Mouse (Mus musculus): ENCODE measurements around the gene Unc13b.

The Unc13b gene

GRCm38 (mm10) chr4:43038567-43039495 is 19.9 kb upstream of the Unc13b start:
- DNase-seq: peak; percentile 41

GRCm38 (mm10) chr4:43039609-43040008 is 19.1 kb upstream of the Unc13b start:
- DNase-seq: no peak

- DNase-seq: peak; percentile 95
Observed at GRCm38 (mm10) chr4:43040114-43040572, 18.6 kb upstream of the Unc13b start.

GRCm38 (mm10) chr4:43040881-43041547 is 17.7 kb upstream of the Unc13b start:
- no peak for DNase-seq

DNA sequence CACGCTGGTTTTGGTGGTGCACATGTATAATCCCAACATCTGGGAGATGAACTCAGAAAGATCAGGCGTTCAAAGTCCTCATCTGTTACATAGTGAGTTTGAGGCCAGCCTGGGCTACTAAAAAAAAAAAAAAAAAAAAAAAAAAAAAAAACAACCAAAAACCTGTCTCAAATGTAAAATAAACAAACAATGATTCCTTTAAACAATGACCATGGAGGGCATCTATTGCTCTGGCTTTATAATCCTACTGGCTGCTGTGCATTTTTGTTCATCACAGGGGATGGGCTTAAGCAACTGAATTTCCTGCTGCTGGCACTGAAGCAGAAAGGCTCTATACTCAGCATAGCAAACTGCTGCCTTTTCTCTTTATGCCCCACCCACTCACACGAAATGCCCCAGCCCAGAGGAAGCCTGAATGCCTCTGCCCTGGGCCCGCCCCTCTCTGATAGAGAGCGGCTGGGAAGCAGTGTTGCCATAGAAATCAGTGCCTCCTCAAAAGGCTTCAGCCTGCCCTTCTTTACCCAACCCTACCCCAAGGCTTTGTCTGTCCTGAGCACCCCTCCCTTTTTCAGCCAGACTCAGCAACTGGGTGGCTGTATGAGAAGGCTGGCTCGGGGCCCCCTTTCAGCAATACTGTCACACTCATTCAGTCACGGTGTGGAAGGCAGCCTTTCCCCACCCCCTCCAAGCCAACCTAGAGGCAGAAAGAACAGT is 15.0 kb upstream of the Unc13b start:
- DNase-seq: peak; percentile 50

GRCm38 (mm10) chr4:43044673-43045072 is 14.1 kb upstream of the Unc13b start:
- peak; percentile 58 for DNase-seq

GRCm38 (mm10) chr4:43045285-43045658 is 13.5 kb upstream of the Unc13b start:
- no peak for DNase-seq

GRCm38 (mm10) chr4:43045659-43046302 is 13.0 kb upstream of the Unc13b start, which contains the start of gene Fam214b:
Gene Fam214b (minus strand): TSS chr4:43046220.
- DNase-seq: peak; percentile 97

DNA sequence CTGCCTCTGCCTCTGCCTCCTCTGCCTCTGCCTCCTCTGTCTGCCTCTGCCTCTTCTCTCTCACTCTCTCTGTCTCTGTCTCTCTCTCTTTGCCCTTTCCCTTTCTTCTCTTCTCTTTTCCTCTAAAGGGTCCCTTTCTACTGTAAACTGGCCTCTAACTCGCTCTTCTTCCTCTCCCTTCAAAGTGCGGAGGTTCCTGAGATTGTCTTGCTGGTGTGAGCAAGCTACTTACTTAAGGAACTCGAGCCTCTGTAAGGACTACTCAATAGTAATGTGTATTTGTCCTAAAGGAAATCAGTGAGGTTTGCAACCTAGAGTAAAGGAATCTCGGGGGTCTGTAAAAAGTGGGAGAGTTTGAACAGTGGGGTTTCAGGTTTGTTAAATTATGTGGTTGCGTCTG is 12.1 kb upstream of the Unc13b start:
- no peak for DNase-seq

GRCm38 (mm10) chr4:43047231-43047630 is 11.5 kb upstream of the Unc13b start:
- peak; percentile 90 for DNase-seq

GRCm38 (mm10) chr4:43052627-43053026 is 6.1 kb upstream of the Unc13b start:
- DNase-seq: peak; percentile 87

- DNase-seq: no peak
Observed at GRCm38 (mm10) chr4:43057654-43058053, 1.1 kb upstream of the Unc13b start.

DNA sequence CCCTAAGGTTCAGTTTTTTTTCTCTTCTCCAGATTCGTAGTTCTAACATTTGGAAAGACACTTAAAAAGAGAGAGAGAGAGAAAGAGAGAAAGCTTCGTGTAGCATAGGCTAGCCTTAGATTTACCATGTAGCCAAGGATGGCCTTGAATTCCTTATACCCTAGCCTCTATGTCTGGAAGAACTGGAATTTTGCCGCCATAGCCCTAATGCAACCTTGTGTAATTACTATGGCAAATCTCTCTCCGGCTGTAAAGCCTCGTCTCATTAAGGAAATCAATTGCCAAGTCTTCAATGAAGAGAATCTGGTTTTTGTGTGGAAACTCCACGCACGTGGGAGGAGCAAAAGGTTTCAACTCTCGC is 381 bp upstream of the Unc13b start:
- DNase-seq: no peak

DNA sequence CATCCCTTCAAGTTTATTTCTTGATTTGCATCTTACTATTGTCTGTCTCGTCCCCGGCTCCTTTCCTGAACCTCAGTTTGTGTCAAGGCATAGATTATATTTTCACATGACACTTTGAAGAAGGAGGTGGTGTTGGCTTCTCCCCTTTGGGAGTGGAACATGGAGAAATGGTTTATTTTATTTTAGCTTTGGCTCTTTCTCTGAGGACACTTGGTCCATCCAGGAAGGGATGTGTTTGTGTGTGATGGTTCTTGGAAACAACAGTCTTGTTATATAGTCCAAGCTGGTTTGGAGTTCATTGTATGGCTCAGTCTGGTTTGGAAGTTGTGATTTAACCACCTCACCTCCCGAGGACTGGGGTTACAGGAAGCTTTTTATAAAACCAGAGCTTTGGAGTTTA is 944 bp downstream of the Unc13b start:
- no peak for DNase-seq

GRCm38 (mm10) chr4:43060286-43060685 is 1.5 kb downstream of the Unc13b start:
- DNase-seq: no peak

DNA sequence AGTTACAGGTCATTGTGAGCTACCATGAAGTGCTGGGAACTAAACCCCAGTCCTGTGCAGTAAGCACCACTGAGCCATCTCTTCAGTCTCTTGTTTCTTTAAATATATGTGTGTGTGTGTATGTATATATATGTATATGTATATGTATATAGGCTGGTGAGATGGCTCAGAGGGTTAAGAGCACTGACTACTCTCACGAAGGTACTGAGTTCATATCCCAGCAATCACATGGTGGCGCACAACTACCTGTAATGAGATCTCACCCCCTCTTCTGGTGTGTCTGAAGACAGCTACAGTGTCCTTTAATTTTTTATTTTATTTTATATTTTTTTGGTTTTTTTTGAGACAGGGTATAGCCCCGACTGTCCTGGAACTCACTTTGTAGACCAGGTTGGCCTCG is 6.7 kb downstream of the Unc13b start:
- DNase-seq: no peak

GRCm38 (mm10) chr4:43074923-43075322 is 16.2 kb downstream of the Unc13b start:
- no peak for DNase-seq

- no peak for DNase-seq
Observed at GRCm38 (mm10) chr4:43078071-43078718, 19.4 kb downstream of the Unc13b start.

DNA sequence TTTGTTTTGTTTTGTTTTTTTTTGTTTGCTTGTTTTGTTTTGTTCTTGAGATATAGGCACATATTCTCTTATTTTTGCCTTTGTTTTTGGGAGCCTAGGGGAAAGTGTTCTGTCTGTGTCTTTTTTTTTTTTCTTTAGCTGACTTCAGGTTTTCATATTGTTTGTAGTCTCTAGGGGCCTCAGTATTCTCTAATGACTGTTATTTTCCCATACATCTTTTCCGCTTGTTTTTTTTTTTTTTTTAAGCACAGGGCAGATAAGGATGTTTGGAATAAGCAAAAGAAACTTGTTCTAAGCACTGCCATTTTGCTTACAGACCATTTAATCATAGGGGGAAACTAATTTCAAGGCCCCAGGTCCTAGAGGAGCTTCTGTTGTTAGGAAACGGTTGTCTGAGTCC is 23.7 kb downstream of the Unc13b start:
- DNase-seq: no peak

DNA sequence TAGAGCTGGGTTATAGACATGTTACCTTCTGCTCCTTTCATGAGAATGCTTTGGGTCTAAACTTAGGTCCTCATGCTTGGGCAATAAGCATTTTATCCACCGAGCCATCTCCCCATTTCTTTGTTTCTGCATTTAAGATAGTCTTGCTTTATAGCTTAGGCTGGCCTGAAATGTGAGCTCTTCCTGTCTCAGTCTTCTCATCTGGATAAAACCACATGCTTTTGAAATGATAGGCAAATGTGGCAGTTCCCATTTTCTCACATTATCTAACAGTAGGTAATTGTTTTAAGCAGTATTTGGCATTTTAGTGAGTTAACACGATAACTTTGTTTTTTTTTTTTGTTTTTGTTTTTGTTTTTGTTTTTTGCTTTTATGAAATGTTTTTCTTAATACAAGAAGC is 31.2 kb downstream of the Unc13b start:
- DNase-seq: no peak

- no peak for DNase-seq
Observed at GRCm38 (mm10) chr4:43091183-43091582, 32.4 kb downstream of the Unc13b start.

- no peak for DNase-seq
Observed at GRCm38 (mm10) chr4:43113491-43113890, 54.7 kb downstream of the Unc13b start.
